In the genomic region with DNA sequence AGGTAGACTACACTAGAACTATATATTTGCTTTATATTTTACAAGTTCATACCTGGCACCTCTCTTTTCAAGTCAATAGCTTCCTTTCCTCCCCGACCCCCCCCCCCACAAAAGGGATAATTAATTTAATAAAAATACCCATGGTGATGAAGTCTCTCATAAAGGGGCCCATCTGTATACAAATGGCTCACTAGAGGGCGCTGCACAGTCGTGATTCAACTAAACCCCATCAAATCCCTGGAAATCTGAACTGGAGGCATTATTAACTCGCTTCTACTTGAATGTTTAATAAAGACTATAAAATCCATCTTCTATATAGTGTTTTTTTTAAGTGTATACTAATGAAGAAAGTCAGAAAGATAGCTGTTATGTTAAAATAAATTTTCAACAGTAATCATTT, we compare ENCODE assay signal across 7 mouse cellular contexts. TPM values are rescaled to one million over a fixed set of nuclear protein-coding genes. Genes with fewer than 3 reads are reported as not detected.
DNase-seq lines count a peak whose midpoint lies in the region; TF ChIP-seq lines count a peak whose summit lies in the region.

No protein-coding gene starts in this region.

- H3K27ac ChIP-seq in left cerebral cortex, adult 2 months: no peak overlapping the region
- H3K27ac ChIP-seq in gastrocnemius, adult 2 months: no peak overlapping the region

- TF ChIP-seq CTCF in left cerebral cortex, adult 2 months (IDR thresholded peaks at IDR 0.05): peak; percentile 64
- peak; percentile 68 for TF ChIP-seq CTCF in gastrocnemius, adult 2 months (IDR thresholded peaks at IDR 0.05)

- intact Hi-C loops in left cerebral cortex, adult 2 months (cut with DNase I): loop anchor here (1.0 kb wide), 1 partner anchor 314 kb away; no protein-coding TSS in a partner anchor
- intact Hi-C loops in gastrocnemius, adult 2 months (cut with DNase I): loop anchor here (2.0 kb wide), 1 partner anchor 315 kb away; no protein-coding TSS in a partner anchor
- intact Hi-C loops in left cerebral cortex, postnatal 4 days (cut with DNase I): loop anchor here (2.0 kb wide), 1 partner anchor 313 kb away; no protein-coding TSS in a partner anchor

- peak; percentile 48 to 49 for DNase-seq in left cerebral cortex, adult 2 months (ENCODE audit: extremely low spot score in 1 of 2, low spot score in 2 of 2)
- no peak for DNase-seq in left cerebral cortex, adult 8-10 months (ENCODE audit: low spot score in 2 of 2)
- peak; percentile 44 for DNase-seq in MN1 (ENCODE audit: low spot score)
- DNase-seq in c-Kit-negative CD71-positive TER-119-positive erythroid progenitor cells, embryonic 14.5 days (ENCODE audit: low read depth, low spot score): peak; percentile 6
- peak; percentile 56 for DNase-seq in gastrocnemius, adult 2 months
- DNase-seq in left cerebral cortex, postnatal 4 days: peak; percentile 60
- peak; percentile 81 for DNase-seq in right cerebral cortex, postnatal 14 days

- H3K4me3 ChIP-seq in left cerebral cortex, adult 2 months: no peak overlapping the region
- no peak overlapping the region for H3K4me3 ChIP-seq in gastrocnemius, adult 2 months

RNA-seq across cellular contexts. Expression of a gene that starts 30.7 kb away (rescaled TPM):
- 10 to 100 TPM; 17.7 to 19.6 TPM for total RNA-seq in left cerebral cortex, adult 2 months (2021)
- total RNA-seq in left cerebral cortex, adult 8-10 months (2022): 10 to 100 TPM; 17.1 to 22.3 (median 19.1) TPM
- 1 to 10 TPM; 2.1 to 2.3 TPM for total RNA-seq in gastrocnemius, adult 2 months (2021)
- 10 to 100 TPM; 23.2 to 23.4 TPM for total RNA-seq in left cerebral cortex, postnatal 4 days (2021)

RNA-seq across cellular contexts. Expression of a gene that starts 40.6 kb away (rescaled TPM):
- total RNA-seq in left cerebral cortex, adult 2 months (2021): 1 to 10 TPM; 4.6 to 4.7 TPM
- total RNA-seq in left cerebral cortex, adult 8-10 months (2022): 1 to 10 TPM; 2.4 to 4.9 (median 4.0) TPM
- total RNA-seq in gastrocnemius, adult 2 months (2021): not detected
- under 1 TPM; 0.66 to 0.83 TPM for total RNA-seq in left cerebral cortex, postnatal 4 days (2021)

Comparison
In these comparisons a context has a peak if more than half of its experiments do, and no peak if none do; other contexts are left out.
1. DNase-seq: peak in left cerebral cortex, adult 2 months (2 of 2), MN1 (single experiment), c-Kit-negative CD71-positive TER-119-positive erythroid progenitor cells, embryonic 14.5 days (single experiment), gastrocnemius, adult 2 months (single experiment), left cerebral cortex, postnatal 4 days (single experiment) and right cerebral cortex, postnatal 14 days (single experiment); none in left cerebral cortex, adult 8-10 months (0 of 2).
2. RNA of a gene that starts 30.7 kb away (total RNA-seq): 23.2 to 23.4 TPM in left cerebral cortex, postnatal 4 days, 17.1 to 22.3 TPM in left cerebral cortex, adult 8-10 months and 17.7 to 19.6 TPM in left cerebral cortex, adult 2 months; 2.1 to 2.3 TPM in gastrocnemius, adult 2 months; every median in the first group is over 4 times any median in the second.